Mouse (Mus musculus): ENCODE measurements around the gene Rprd1b. TPM values are rescaled to one million over a fixed set of nuclear protein-coding genes. Genes with fewer than 3 reads are reported as not detected.

Rprd1b gene
- polyA plus RNA-seq, 1 experiment from 2014 or later: 64.4 TPM

DNA sequence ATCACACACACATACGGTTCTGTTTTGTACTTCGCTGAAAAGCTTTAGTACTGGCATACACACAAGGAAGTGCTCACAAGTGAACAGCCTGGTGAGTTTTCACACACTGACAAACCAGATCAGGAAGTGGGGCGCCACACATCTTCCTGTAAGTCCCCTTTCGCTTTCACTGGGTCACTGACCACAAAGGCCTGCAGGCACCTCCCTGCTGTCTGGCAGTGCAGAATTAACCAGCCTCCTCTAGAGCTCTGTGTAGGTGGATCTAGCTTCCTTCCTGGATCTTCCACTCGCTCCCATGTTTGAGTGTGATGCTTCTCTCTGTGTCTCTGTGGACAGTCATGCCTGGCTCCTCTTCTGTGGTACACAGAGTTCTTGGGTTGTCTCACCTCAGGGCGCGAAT, 138.3 kb downstream of the Rprd1b start:
- WGBS: 80% methylated on average over 7 of the region's 7 CpGs
- Histone ChIP-seq H3K36me3 (no peaks in the 10 kb centered on the region), H3K27me3 (ENCODE audit: low read depth, poor library complexity, severe bottlenecking) (no peaks in the 10 kb centered on the region), H3K4me1 (0 out of 2 replicates have a peak, but pooled peaks cover 4% of the 10 kb centered on the region), H3K9me3 (replicated peaks) (no peaks in the 10 kb centered on the region), H3K4me3 (no peak overlapping the region), H3K27ac (no peak overlapping the region)
- DNase-seq (ENCODE audit: low spot score): no peak

DNA sequence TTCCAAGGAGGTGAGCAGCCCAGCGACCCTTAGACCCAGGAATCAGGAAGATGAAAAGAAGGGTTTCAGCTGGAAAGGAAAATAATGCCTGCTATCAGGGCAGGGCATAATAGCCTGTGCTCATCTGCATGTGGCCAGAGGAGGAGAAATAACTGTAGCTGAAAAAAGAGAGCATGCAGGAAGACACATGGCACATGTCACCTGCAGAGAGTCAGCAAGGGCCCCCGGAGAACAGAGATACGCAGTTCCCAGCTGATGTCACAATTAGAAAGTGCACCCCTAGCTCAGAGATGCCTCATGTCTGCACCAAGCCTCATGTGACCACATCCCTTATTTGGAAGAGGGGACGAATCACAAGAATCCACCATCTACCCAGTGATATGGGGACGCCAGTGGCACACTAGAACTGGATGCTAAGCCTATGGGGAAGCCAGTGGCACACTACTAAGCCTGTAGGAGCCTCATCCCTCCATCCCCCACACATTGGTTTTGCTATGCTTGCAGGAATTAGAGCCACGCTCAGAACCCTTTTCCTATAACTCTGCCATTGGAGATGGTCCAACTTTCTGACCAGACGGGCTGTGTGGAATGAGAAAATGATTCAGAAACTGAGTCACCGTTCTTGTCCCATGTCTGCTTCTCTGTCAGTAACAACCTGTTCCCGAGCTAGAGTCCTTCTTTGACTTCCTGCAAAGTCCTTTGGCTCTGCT, 139.4 kb downstream of the Rprd1b start:
- H3K27me3 ChIP-seq (ENCODE audit: low read depth, poor library complexity, severe bottlenecking): no peaks in the 10 kb centered on the region
- WGBS: 85% methylated on average over 9 of the region's 9 CpGs
- H3K4me1 ChIP-seq: 0 out of 2 replicates have a peak, but pooled peaks cover 4% of the 10 kb centered on the region
- H3K9me3 ChIP-seq (replicated peaks): no peaks in the 10 kb centered on the region
- no peak overlapping the region for H3K4me3 ChIP-seq
- H3K36me3 ChIP-seq: no peaks in the 10 kb centered on the region
- no peak for DNase-seq (ENCODE audit: low spot score)
- H3K27ac ChIP-seq: no peak overlapping the region

DNA sequence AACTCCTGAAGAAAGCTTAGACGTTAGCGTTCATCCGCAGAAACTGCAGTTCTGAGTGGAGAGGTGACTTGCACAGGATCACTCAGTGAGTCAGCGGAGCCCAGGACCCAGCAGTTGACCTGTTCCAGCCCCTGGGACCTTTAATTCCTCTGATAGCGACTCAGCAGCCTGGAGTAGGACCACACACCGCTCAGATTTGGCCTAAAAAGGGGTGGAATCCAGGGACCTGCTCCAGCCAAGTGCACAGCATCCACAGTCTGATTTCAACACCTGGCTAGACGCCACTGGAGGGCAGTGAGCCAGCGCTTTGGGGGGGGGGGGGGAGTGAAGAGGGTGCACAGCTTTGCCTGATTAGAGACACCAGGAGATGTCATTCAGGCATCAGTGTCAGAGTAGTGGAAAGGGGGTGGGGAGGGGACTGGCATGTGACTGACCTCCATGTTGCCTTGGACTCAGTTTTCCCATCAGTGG, 140.5 kb downstream of the Rprd1b start:
- DNase-seq (ENCODE audit: low spot score): no peak
- 76% methylated on average over 8 of the region's 8 CpGs for WGBS
- H3K4me3 ChIP-seq: no peak overlapping the region

DNA sequence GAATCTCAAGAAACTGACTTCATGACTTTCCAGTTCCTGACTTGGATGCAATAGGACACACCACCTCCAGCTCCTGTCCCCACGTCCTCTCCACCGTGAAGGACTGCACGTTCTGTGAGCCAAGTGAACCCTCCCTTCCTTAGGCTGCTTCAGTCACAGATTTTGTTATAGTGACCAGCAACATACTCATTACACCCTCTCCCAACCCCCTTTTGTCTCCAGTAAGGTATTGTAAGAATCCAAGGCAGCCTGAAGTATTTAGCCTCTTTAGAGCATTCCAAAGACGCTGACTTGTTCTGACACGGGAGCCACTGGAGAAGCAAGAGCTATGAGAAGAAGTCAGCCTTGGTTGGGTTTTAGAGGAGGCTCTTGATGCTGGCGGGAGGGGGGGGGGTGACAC, 141.1 kb downstream of the Rprd1b start:
- Histone ChIP-seq H3K9me3 (replicated peaks) (no peaks in the 10 kb centered on the region), H3K27me3 (ENCODE audit: low read depth, poor library complexity, severe bottlenecking) (no peaks in the 10 kb centered on the region), H3K27ac (no peak overlapping the region), H3K4me1 (0 out of 2 replicates have a peak, but pooled peaks cover under 1% of the 10 kb centered on the region), H3K36me3 (no peaks in the 10 kb centered on the region), H3K4me3 (no peak overlapping the region)
- 86% methylated on average over 6 of the region's 6 CpGs for WGBS
- no peak for DNase-seq (ENCODE audit: low spot score)

More for the DNA sequence above, 140.5 kb downstream of the Rprd1b start:
- Histone ChIP-seq H3K9me3 (replicated peaks) (no peaks in the 10 kb centered on the region), H3K27me3 (ENCODE audit: low read depth, poor library complexity, severe bottlenecking) (no peaks in the 10 kb centered on the region), H3K4me1 (no peaks in the 10 kb centered on the region), H3K36me3 (no peaks in the 10 kb centered on the region), H3K27ac (no peak overlapping the region)

DNA sequence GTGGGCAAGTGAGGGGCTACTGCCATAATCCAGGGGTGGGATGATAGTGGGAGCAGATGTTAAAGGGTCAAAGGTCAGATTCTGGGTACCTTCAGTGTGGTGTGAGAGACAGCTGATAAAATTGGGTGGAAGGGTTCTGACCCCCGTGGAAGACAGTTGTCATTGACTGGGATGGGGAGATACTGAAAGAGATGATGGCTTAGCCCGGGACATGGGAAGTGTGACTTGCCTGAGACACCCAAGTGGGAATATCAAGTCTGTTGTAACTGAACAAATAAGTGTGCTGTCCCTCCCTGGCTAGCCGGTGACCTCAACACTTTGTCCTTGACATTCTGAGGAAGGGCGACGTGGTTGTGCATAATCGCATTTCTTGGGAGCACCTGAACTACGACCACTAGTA, 141.5 kb downstream of the Rprd1b start:
- Histone ChIP-seq H3K27ac (no peak overlapping the region), H3K27me3 (ENCODE audit: low read depth, poor library complexity, severe bottlenecking) (no peaks in the 10 kb centered on the region), H3K9me3 (replicated peaks) (no peaks in the 10 kb centered on the region), H3K4me3 (no peak overlapping the region), H3K36me3 (no peaks in the 10 kb centered on the region), H3K4me1 (0 out of 2 replicates have a peak, but pooled peaks cover 2% of the 10 kb centered on the region)
- DNase-seq (ENCODE audit: low spot score): no peak
- WGBS: 87% methylated on average over 7 of the region's 7 CpGs

DNA sequence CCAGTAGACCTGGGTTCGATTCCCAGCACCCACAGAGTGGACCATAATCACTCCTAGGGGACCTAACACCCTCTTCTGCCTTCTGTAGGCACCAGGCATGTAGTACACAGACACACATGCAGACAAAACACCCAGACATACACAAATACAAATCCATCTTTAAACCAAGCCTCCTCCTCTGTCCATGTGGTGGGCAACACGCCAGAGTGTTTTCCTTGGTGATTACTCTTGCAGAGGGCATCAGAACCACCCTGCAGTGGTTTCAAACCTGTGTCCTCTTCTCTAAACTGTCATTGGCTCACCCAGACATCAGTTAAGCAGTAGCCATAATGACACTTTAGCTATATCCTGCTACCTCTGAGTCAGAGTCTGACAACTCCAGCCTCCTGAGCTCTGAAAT, 142.1 kb downstream of the Rprd1b start:
- Histone ChIP-seq H3K36me3 (no peaks in the 10 kb centered on the region), H3K27me3 (ENCODE audit: low read depth, poor library complexity, severe bottlenecking) (no peaks in the 10 kb centered on the region), H3K4me1 (0 out of 2 replicates have a peak, but pooled peaks cover 3% of the 10 kb centered on the region), H3K4me3 (no peak overlapping the region), H3K9me3 (replicated peaks) (no peaks in the 10 kb centered on the region), H3K27ac (no peak overlapping the region)
- DNase-seq (ENCODE audit: low spot score): no peak
- 84% methylated on average over 2 of the region's 2 CpGs for WGBS

DNA sequence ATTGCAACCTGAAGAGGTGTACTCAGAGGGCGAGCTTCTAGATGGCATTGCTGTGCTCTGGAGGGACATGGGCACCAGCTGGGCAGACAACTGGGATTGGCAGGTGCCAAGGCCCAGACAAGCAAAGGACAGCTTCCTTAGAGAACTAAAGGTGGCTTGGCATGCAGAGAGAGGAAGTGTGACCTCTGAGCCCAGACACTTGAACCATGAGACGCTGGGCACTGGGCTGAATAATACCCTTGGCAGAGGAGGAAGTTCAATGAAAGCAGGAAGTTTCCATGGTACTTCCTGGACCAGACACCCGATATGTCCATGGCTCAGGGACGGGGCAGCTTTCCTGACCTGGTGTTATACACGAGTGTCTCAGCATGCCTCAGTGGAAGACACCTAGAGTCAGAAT, 146.1 kb downstream of the Rprd1b start:
- Histone ChIP-seq H3K27ac (no peak overlapping the region), H3K9me3 (replicated peaks) (no peaks in the 10 kb centered on the region), H3K36me3 (no peaks in the 10 kb centered on the region), H3K4me3 (no peak overlapping the region), H3K27me3 (ENCODE audit: low read depth, poor library complexity, severe bottlenecking) (no peaks in the 10 kb centered on the region), H3K4me1 (peaks cover 14% of the 10 kb centered on the region)
- no peak for DNase-seq (ENCODE audit: low spot score)
- 87% methylated on average over 5 of the region's 5 CpGs for WGBS

DNA sequence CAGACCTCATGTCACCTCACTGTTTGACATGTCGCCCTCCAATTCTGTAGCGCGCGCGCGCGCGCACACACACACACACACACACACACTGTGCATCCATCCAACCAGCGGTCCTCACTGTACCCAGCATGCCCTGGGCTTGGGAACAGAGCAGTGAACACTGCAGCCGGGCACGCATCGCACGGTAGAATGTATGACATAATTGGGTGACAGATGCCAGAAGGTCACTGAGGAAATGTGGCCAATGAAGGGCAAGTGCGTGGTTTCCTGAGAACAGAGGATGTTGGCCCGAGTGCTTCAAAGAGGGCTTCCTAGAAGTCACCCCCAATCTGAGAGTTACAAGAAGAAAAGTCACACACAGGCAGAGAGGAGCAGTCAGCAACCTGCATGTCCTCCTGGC, 146.7 kb downstream of the Rprd1b start:
- Histone ChIP-seq H3K4me3 (no peak overlapping the region), H3K4me1 (peaks cover 18% of the 10 kb centered on the region), H3K9me3 (replicated peaks) (no peaks in the 10 kb centered on the region), H3K27ac (no peak overlapping the region), H3K27me3 (ENCODE audit: low read depth, poor library complexity, severe bottlenecking) (0 out of 2 replicates have a peak, but pooled peaks cover 5% of the 10 kb centered on the region), H3K36me3 (no peaks in the 10 kb centered on the region)
- DNase-seq (ENCODE audit: low spot score): no peak
- WGBS: 88% methylated on average over 15 of the region's 15 CpGs

DNA sequence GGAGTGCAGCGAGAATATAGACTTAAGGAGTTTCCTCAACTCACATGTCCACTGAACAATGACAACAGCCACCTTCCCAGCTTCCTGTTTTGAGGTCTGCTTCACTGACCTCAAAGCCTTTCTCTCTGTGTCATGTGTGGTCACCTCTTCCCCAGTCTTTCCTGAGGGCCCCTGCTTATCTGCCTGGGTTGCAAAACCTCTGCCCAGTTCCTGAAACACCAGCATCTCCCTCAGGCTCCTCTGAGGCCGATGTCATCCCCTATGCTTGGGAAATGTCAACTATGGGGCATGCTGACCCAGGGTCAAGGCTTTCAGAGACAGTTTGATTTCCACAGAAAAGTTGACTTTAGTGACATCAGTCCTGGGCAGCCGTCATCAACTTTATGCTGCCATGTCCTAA, 147.1 kb downstream of the Rprd1b start:
- DNase-seq (ENCODE audit: low spot score): no peak
- Histone ChIP-seq H3K27me3 (ENCODE audit: low read depth, poor library complexity, severe bottlenecking) (0 out of 2 replicates have a peak, but pooled peaks cover 5% of the 10 kb centered on the region), H3K4me3 (no peak overlapping the region), H3K36me3 (no peaks in the 10 kb centered on the region), H3K4me1 (peaks cover 18% of the 10 kb centered on the region), H3K9me3 (replicated peaks) (no peaks in the 10 kb centered on the region), H3K27ac (no peak overlapping the region)
- 78% methylated on average over 3 of the region's 3 CpGs for WGBS

DNA sequence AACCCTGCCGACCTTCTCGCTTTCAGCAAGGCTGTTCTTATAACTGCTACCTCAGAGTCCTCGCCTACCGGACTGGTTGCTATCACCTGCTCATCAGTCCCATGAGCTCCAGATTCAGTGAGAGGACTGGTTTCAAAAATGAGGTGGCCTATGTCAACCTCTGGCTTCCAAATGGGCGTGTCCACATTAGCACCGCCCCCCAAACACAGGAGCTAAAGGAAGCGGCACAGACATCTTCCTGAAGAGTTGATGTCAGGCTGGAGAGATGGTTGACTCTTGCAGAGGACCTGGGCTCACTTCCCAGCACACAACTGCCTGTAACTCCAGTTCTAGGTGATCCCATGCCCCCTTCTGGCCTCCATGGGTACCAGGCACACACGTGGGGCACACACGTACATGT, 148.5 kb downstream of the Rprd1b start:
- no peak for DNase-seq (ENCODE audit: low spot score)
- WGBS: 92% methylated on average over 9 of the region's 9 CpGs

DNA sequence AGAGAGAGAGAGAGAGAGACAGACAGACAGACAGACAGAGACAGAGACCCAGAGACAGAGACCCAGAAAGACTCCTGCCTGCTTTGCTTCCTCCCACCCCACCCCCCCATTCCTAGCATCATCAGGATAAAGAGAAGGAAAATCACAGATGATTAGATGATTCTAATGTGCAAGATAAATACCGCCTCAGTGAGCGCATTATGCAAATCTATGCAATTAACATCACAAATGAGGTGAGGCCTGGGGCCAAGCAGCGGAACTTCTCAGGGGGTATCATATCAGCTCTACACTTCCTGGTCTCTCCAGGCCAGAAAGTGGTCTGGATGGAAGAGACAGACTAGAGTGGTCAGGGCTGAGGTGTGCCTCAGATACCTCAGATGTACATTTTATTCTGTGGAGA, 149.3 kb downstream of the Rprd1b start:
- Histone ChIP-seq H3K36me3 (no peaks in the 10 kb centered on the region), H3K4me1 (peaks cover 18% of the 10 kb centered on the region), H3K4me3 (no peak overlapping the region), H3K27me3 (ENCODE audit: low read depth, poor library complexity, severe bottlenecking) (0 out of 2 replicates have a peak, but pooled peaks cover 5% of the 10 kb centered on the region), H3K9me3 (replicated peaks) (no peaks in the 10 kb centered on the region), H3K27ac (no peak overlapping the region)
- WGBS: 60% methylated on average over 3 of the region's 3 CpGs
- no peak for DNase-seq (ENCODE audit: low spot score)

More for the DNA sequence above, 148.5 kb downstream of the Rprd1b start:
- H3K4me3 ChIP-seq: no peak overlapping the region
- no peaks in the 10 kb centered on the region for H3K9me3 ChIP-seq (replicated peaks)
- no peak overlapping the region for H3K27ac ChIP-seq
- no peaks in the 10 kb centered on the region for H3K36me3 ChIP-seq
- 0 out of 2 replicates have a peak, but pooled peaks cover 5% of the 10 kb centered on the region for H3K27me3 ChIP-seq (ENCODE audit: low read depth, poor library complexity, severe bottlenecking)
- H3K4me1 ChIP-seq: peaks cover 18% of the 10 kb centered on the region

DNA sequence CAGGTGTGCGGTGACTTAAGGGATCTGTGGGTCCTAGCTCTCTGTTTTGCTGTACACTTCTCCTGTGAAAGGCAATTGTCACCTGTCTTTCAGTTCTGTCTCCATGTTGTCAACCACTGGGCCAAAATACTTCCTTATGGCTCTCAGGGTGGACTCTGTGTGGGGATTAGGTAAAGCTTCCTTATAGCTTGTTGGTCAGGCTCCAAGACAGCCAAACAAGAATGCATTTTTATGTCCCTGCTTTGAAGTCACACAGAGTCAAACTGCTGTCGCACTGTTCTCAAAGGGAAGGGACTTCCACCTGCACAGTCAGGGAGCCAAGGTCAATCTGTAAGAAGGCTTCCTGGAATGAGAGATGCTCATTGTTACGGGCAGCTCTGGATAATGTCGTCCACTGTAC, 149.8 kb downstream of the Rprd1b start:
- Histone ChIP-seq H3K4me3 (no peak overlapping the region), H3K27ac (no peak overlapping the region), H3K4me1 (peaks cover 18% of the 10 kb centered on the region), H3K27me3 (ENCODE audit: low read depth, poor library complexity, severe bottlenecking) (0 out of 2 replicates have a peak, but pooled peaks cover 5% of the 10 kb centered on the region), H3K9me3 (replicated peaks) (no peaks in the 10 kb centered on the region), H3K36me3 (no peaks in the 10 kb centered on the region)
- 74% methylated on average over 4 of the region's 4 CpGs for WGBS
- DNase-seq (ENCODE audit: low spot score): no peak

DNA sequence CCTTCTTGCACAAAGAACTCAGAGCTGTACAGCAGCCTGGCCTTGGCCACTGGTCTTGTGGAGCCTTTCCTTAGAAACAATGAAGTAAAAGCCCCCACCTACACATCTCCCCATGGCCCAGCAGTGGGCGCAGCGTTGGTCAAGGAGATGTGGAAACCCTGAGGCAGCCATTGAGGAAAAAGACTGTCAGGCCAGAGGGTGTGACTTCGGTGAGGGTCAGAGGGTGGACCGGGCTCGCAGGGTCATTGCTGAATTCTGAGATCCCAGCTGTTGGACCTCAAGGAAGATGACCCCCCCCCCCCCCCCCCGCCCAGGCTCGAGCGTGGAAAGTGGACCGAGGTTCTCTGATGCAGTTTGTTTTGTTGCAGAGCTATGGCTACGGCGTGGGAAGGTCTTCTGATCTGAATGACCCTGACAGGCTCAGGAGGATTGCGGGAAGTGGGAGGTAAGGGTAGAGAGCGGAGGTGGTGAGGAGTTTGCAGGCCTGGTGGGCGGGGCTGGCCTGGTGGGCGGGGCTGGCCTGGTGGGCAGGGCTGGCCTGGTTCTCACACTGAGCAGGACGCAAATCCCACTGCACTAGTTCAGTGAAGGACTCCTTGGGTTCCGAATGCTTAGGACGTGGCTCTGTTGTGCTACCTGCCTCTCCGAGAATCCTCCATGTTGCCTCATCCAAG, 150.5 kb downstream of the Rprd1b start:
- H3K4me1 ChIP-seq: peaks cover 18% of the 10 kb centered on the region
- no peaks in the 10 kb centered on the region for H3K9me3 ChIP-seq (replicated peaks)
- peak; percentile 85 for DNase-seq (ENCODE audit: low spot score)
- H3K27ac ChIP-seq: peak overlapping the region; percentile 50
- 12% methylated on average over 17 of the region's 19 CpGs for WGBS
- H3K4me3 ChIP-seq: peak overlapping the region; percentile 49
- no peaks in the 10 kb centered on the region for H3K36me3 ChIP-seq
- H3K27me3 ChIP-seq (ENCODE audit: low read depth, poor library complexity, severe bottlenecking): 0 out of 2 replicates have a peak, but pooled peaks cover 5% of the 10 kb centered on the region

Measured in limb, embryonic 10.5 days (tissue).